Mouse (Mus musculus) CH12.LX (cell line): Measurements from ENCODE around the gene Wdfy3. TPM values are rescaled to one million over a fixed set of nuclear protein-coding genes. Genes with fewer than 3 reads are reported as not detected.

ENCODE experiments used
- DNase-seq: peaks from one replicate; pipeline ENCODE4 v3.0.0-alpha.2; 2013; ENCODE audit errors: extremely low read depth
- H3K27ac ChIP-seq: 2 replicates; pipeline ENCODE4 v1.5.1; 2012; ENCODE audit warnings: low read depth, mild to moderate bottlenecking, control low read depth, moderate library complexity; ENCODE audit not compliant: insufficient read depth
- H3K27me3 ChIP-seq: replicated peaks from 2 replicates; pipeline ENCODE3; 2012; ENCODE audit warnings: inconsistent platforms
- H3K36me3 ChIP-seq, 2 experiments: replicated peaks in 1 of 2; 2 replicates each; pipeline versions ENCODE3 to v1.6.1; 2012; ENCODE audit warnings: inconsistent platforms in 1 of 2, low read length in 1 of 2, mild to moderate bottlenecking in 1 of 2, mixed read lengths in 1 of 2, moderate library complexity in 1 of 2; ENCODE audit not compliant: control insufficient read depth in 1 of 2, insufficient read depth in 1 of 2
- H3K4me1 ChIP-seq, 2 experiments: 2 replicates each; pipeline ENCODE4 v1.6.1; 2012; ENCODE audit warnings: inconsistent platforms in 1 of 2, moderate library complexity in 1 of 2; ENCODE audit not compliant: insufficient read depth in 2 of 2, control insufficient read depth in 1 of 2
- H3K4me2 ChIP-seq: 2 replicates; pipeline ENCODE4 v1.6.1; 2012; ENCODE audit warnings: low read depth, mild to moderate bottlenecking, control low read depth; ENCODE audit not compliant: poor library complexity, insufficient read depth, severe bottlenecking
- H3K4me3 ChIP-seq, 3 experiments: fragments of 150-350 bp in 1 of 3; sonication (generic) in 1 of 3; replicated peaks in 1 of 3; 2 replicates each; pipeline versions ENCODE3 to v1.5.1; 2011 to 2012; ENCODE audit warnings: low read depth in 2 of 3, low read length in 2 of 3, mild to moderate bottlenecking in 2 of 3, moderate library complexity in 2 of 3, control low read depth in 1 of 3, improper control_type of control experiment in 1 of 3, inconsistent platforms in 1 of 3, mixed read lengths in 1 of 3; ENCODE audit not compliant: poor library complexity in 1 of 3
- H3K79me2 ChIP-seq: replicated peaks from 2 replicates; pipeline ENCODE4 v1.6.1; 2012; ENCODE audit warnings: mild to moderate bottlenecking, moderate library complexity; ENCODE audit not compliant: control insufficient read depth, poor library complexity, insufficient read depth, severe bottlenecking; ENCODE audit errors: extremely low read depth
- H3K9ac ChIP-seq: 2 replicates; pipeline ENCODE4 v1.6.1; 2012; ENCODE audit warnings: low read depth, mild to moderate bottlenecking, control low read depth, moderate library complexity; ENCODE audit not compliant: insufficient read depth
- H3K9me3 ChIP-seq: replicated peaks from 2 replicates; pipeline ENCODE3; 2012; ENCODE audit warnings: low read length, inconsistent platforms, mixed read lengths
- CHD2 ChIP-seq: IDR thresholded peaks from 2 replicates; pipeline ENCODE4 v1.6.1; 2011; ENCODE audit warnings: low read length, improper control_type of control experiment
- CTCF ChIP-seq, 2 experiments: IDR thresholded peaks in 1 of 2; conservative IDR thresholded peaks in 1 of 2; 2 replicates each; pipeline ENCODE4 v1.5.1; 2011 to 2012; ENCODE audit warnings: low read depth in 2 of 2, low read length in 2 of 2, improper control_type of control experiment in 1 of 2, inconsistent platforms in 1 of 2, mild to moderate bottlenecking in 1 of 2, moderate library complexity in 1 of 2
- E2F4 ChIP-seq: IDR thresholded peaks from 2 replicates; pipeline ENCODE4 v1.6.1; 2011; ENCODE audit warnings: low read depth, low read length, improper control_type of control experiment; ENCODE audit not compliant: insufficient replicate concordance
- ELF1 ChIP-seq: IDR thresholded peaks from 2 replicates; pipeline ENCODE4 v1.6.1; 2014; ENCODE audit warnings: low read depth, mild to moderate bottlenecking, inconsistent platforms, low read length, improper control_type of control experiment
- EP300 ChIP-seq: IDR thresholded peaks from 2 replicates; pipeline ENCODE4 v1.6.1; 2011; ENCODE audit warnings: low read length, improper control_type of control experiment
- GABPA ChIP-seq: IDR thresholded peaks from 2 replicates; pipeline ENCODE4 v1.6.1; 2012; ENCODE audit warnings: low read depth, low read length, improper control_type of control experiment, inconsistent platforms; ENCODE audit not compliant: insufficient replicate concordance
- IRF4 ChIP-seq: IDR thresholded peaks from 2 replicates; pipeline ENCODE4 v1.6.1; 2014; ENCODE audit warnings: low read depth, mild to moderate bottlenecking, inconsistent platforms, low read length, improper control_type of control experiment
- KAT2A ChIP-seq: IDR thresholded peaks from 2 replicates; pipeline ENCODE4 v1.6.1; 2012; ENCODE audit warnings: low read length, improper control_type of control experiment, inconsistent platforms; ENCODE audit not compliant: insufficient replicate concordance
- MAFK ChIP-seq: IDR thresholded peaks from 2 replicates; pipeline ENCODE4 v1.6.1; 2011; ENCODE audit warnings: low read length, improper control_type of control experiment; ENCODE audit not compliant: insufficient replicate concordance
- MAZ ChIP-seq: IDR thresholded peaks from 2 replicates; pipeline ENCODE4 v1.6.1; 2012; ENCODE audit warnings: low read depth, mild to moderate bottlenecking, inconsistent platforms, low read length, improper control_type of control experiment, moderate library complexity
- MEF2A ChIP-seq: IDR thresholded peaks from 2 replicates; pipeline ENCODE4 v1.6.1; 2014; ENCODE audit warnings: low read depth, mild to moderate bottlenecking, inconsistent platforms, low read length, improper control_type of control experiment, borderline replicate concordance
- RAD21 ChIP-seq: IDR thresholded peaks from 2 replicates; pipeline ENCODE4 v1.6.1; 2011; ENCODE audit warnings: low read depth, mild to moderate bottlenecking, low read length, improper control_type of control experiment, moderate library complexity
- RCOR1 ChIP-seq: conservative IDR thresholded peaks from 2 replicates; pipeline ENCODE4 v1.6.1; 2012; ENCODE audit warnings: low read depth, mild to moderate bottlenecking, inconsistent platforms, low read length, improper control_type of control experiment
- TBP ChIP-seq: conservative IDR thresholded peaks from 2 replicates; pipeline ENCODE4 v1.6.1; 2011; ENCODE audit warnings: low read depth, low read length, improper control_type of control experiment
- TCF12 ChIP-seq: IDR thresholded peaks from 2 replicates; pipeline ENCODE4 v1.6.1; 2014; ENCODE audit warnings: low read depth, mild to moderate bottlenecking, inconsistent platforms, low read length, improper control_type of control experiment
- UBTF ChIP-seq: IDR thresholded peaks from 2 replicates; pipeline ENCODE4 v1.6.1; 2012; ENCODE audit warnings: low read depth, mild to moderate bottlenecking, inconsistent platforms, low read length, improper control_type of control experiment, moderate library complexity
- USF1 ChIP-seq: IDR thresholded peaks from 2 replicates; pipeline ENCODE4 v1.6.1; 2014; ENCODE audit warnings: low read depth, mild to moderate bottlenecking, inconsistent platforms, low read length, improper control_type of control experiment
- USF2 ChIP-seq: conservative IDR thresholded peaks from 2 replicates; pipeline ENCODE4 v1.6.1; 2011; ENCODE audit warnings: low read depth, low read length, improper control_type of control experiment
- ZC3H11A ChIP-seq: IDR thresholded peaks from 2 replicates; pipeline ENCODE4 v1.6.1; 2012; ENCODE audit warnings: low read depth, mild to moderate bottlenecking, inconsistent platforms, low read length, improper control_type of control experiment
- ZKSCAN1 ChIP-seq: IDR thresholded peaks from 2 replicates; pipeline ENCODE4 v1.6.1; 2012; ENCODE audit warnings: low read depth, inconsistent platforms, low read length, improper control_type of control experiment, borderline replicate concordance
- dilution Hi-C: fragments of 300-500 bp; cut with MboI; formaldehyde crosslinking; loops from 2 replicates; pipeline ENCODE4 v1.14.3; 2020; ENCODE audit warnings: low sequenced_read_pairs; ENCODE audit not compliant: extremely low pct_unique_long_range_greater_than_20kb, extremely low pct_ligation_motif_present
- in situ Hi-C: fragments of 300-500 bp; cut with MboI; formaldehyde crosslinking; loops from 3 replicates; pipeline ENCODE4 v1.14.3; 2019; ENCODE audit warnings: low sequenced_read_pairs, low pct_ligation_motif_present, low pct_unique_long_range_greater_than_20kb, mixed read lengths
- polyA plus RNA-seq: library from polyadenylated mRNA; unstranded; fragments of >175 nt; gene quantifications from 2 replicates; pipeline ENCODE4 v1.2.1, GENCODE M21; 2012; ENCODE audit warnings: low read depth; ENCODE audit not compliant: insufficient read length
- total RNA-seq, 2 experiments: library from RNA; depleted of rRNA; stranded (reverse); fragments of 300-350 nt in 1 of 2; fragments of >200 nt in 1 of 2; gene quantifications; 2 replicates each; pipeline ENCODE4 v1.2.3; 2012 to 2014

Wdfy3 gene
- total and polyA plus RNA-seq, 3 experiments = not detected

GRCm38 (mm10) chr5:101893820-101894515 lies 175.8 kb downstream of the Wdfy3 start:
- Histone ChIP-seq H3K36me3 (no peaks in the 10 kb centered on the region), H3K9ac (no peak overlapping the region), H3K27me3 (no peaks in the 10 kb centered on the region), H3K4me2 (no peak overlapping the region), H3K79me2 (no peaks in the 10 kb centered on the region), H3K4me1 (no peaks in the 10 kb centered on the region), H3K27ac (no peak overlapping the region), H3K9me3 (peaks cover 84% of the 10 kb centered on the region), H3K4me3 (no peak overlapping the region)
- dilution Hi-C loops = no loop called here
- no peak for DNase-seq
- in situ Hi-C loops = no loop called here
- TF ChIP-seq MAFK (no peak), KAT2A (no peak), ELF1 (no peak), TCF12 (no peak), RCOR1 (no peak), USF1 (no peak), CHD2 (no peak), GABPA (no peak), CTCF (conservative IDR thresholded peaks at IDR 0.05 in 1 of 2, IDR thresholded peaks at IDR 0.05 in 1 of 2; ENCODE audit: low read depth in 2 of 2, low read length in 2 of 2) (no peak), RAD21 (no peak), ZKSCAN1 (no peak), E2F4 (no peak)

GRCm38 (mm10) chr5:101891694-101892416 lies 177.9 kb downstream of the Wdfy3 start:
- in situ Hi-C loops = no loop called here
- H3K79me2 ChIP-seq = no peaks in the 10 kb centered on the region
- H3K9ac ChIP-seq = no peak overlapping the region
- DNase-seq = no peak
- no peak overlapping the region for H3K27ac ChIP-seq
- no peak for TF ChIP-seq GABPA
- H3K36me3 ChIP-seq = no peaks in the 10 kb centered on the region
- H3K27me3 ChIP-seq = no peaks in the 10 kb centered on the region
- dilution Hi-C loops = no loop called here
- H3K4me1 ChIP-seq = no peaks in the 10 kb centered on the region
- H3K4me2 ChIP-seq = no peak overlapping the region
- H3K9me3 ChIP-seq = peaks cover 86% of the 10 kb centered on the region
- no peak overlapping the region for H3K4me3 ChIP-seq

- Histone ChIP-seq H3K9me3 (peaks cover 84% of the 10 kb centered on the region), H3K79me2 (no peaks in the 10 kb centered on the region), H3K4me2 (no peak overlapping the region), H3K27me3 (no peaks in the 10 kb centered on the region), H3K4me1 (no peaks in the 10 kb centered on the region), H3K4me3 (no peak overlapping the region), H3K9ac (no peak overlapping the region), H3K27ac (no peak overlapping the region), H3K36me3 (no peaks in the 10 kb centered on the region)
- in situ Hi-C loops = no loop called here
- DNase-seq = no peak
- dilution Hi-C loops = no loop called here
- no peak for TF ChIP-seq IRF4
- TF ChIP-seq TBP = no peak
- no peak for TF ChIP-seq ZC3H11A
- no peak for TF ChIP-seq MAZ
- no peak for TF ChIP-seq EP300
- TF ChIP-seq USF1 = no peak
- TF ChIP-seq MAFK = no peak
- TF ChIP-seq UBTF = no peak
- TF ChIP-seq TCF12 = no peak
- no peak for TF ChIP-seq USF2
- TF ChIP-seq MEF2A = no peak
- no peak for TF ChIP-seq GABPA
Measured at GRCm38 (mm10) chr5:101887989-101888388, 181.7 kb downstream of the Wdfy3 start.
